Mouse (Mus musculus): Measurements from ENCODE around the gene Cd274.

Gene Cd274

DNA sequence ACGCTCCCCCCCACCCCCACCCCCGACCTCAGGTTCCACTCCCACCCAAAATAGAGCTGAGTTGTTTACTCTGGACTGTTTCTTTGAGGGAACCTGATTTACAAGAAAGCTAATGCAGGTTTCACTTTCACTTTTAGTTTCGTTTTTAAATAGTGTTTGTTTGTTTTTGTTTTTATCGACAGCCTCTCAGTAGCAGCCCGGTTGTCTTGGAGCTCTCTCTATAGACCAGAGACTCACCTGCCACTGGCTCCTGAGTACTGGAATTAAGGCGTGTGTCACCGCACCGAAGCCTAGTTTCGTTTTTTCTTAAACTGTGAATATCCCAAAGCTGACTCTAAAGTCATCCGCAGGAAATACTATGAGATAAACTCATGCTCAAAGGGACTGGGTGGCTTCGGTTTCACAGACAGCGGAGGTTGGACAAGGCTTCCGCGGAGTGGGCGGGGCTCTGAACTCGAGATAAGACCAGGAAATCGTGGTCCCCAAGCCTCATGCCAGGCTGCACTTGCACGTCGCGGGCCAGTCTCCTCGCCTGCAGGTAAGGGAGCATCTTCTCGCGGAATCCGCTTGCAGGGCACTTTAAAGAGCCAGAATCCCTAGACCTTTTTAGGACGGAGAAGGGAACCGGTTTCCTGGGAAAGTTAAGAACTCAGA, at the start of gene Cd274, which contains the start of gene Plgrkt:
TSS of gene Cd274 (plus strand) at position 487 of the 654 bp plus-strand sequence.
TSS of gene Plgrkt (minus strand) at position 422 of the 654 bp plus-strand sequence.
- peak; percentile 81 to 89 for DNase-seq

DNA sequence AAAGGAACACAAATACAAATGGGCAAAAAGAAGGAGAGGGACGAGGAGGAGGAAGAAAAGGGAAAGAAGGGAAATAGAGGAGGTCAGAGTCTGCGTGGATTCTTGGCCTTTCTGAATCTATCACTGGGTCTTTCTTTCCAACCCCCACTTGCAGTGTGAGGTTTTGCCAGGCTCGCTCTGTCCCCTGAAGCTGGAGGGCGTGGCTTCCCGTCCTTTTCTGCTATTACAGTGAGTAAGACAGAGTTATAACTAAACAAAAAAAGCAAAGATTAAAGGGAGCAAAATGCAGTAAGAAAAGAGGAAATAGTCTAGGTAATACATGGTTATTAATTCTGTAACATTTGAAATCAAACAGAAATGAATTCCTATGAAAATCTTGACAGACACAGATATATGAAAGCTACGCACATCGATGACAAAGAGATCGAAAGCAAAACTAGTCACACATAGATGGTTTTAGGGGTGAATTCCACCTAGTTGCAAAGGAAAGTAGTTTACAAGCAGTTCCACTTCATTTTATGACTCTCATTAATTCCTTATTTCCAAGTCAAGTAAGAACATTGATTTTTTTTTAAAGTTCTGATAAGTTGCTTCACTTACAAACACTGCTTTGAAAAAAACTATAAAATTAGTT, 43.7 kb upstream of the Cd274 start:
- no peak for DNase-seq

DNA sequence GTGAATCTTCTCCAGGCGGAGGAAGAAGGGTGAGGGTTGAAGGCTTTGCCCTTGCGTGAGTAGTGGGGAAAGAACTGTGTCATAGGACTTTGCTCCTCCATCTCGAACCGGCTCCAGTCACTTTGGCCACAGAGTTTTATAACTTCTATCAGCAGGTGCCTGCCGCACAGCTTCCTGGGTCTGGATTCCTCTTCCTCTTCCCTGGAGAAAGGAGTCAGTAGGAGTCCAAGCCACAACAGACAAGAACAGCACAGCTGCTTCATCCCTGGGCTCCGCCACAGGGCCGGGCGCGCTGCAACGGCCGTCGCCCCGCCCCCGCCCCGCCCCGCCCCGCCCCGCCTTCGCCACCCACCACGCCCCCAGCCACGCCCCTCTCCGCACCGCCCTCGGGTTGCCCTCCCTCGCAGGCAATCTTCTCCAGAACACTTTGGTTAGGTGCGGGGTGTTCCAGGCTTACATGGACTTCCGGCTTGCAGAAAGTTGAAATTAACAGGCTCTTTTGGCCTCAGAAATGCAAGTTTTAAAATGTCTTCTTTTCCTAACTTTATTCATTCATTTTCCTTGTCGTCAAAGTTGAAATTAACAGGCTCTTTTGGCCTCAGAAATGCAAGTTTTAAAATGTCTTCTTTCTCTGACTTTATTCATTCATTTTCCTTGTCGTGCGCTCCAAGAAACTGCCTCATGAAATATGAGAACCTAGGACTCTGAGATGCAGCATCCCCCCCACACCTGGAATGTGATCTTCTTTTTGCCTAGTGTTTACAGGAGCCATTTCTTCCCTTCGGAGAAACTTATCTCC, 42.0 kb upstream of the Cd274 start, which contains the start of gene Insl6:
TSS of gene Insl6 (minus strand) at position 304 of the 799 bp plus-strand sequence.
- DNase-seq: peak; percentile 86 to 90

DNA sequence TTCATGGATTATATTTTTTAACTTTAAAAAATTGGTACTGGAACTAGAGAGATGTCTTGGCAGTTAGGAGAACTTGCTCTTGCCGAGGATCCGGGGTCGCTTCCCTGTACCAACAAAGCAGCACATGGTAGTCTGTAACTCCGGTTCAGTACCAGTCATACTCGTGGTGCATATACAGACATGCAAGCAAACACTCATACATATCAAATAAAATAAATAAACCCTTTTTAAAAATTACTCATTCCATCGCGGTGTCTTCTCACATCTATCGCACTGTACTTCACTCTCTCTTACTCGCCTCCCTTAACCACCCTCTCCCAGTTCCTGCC, 41.4 kb upstream of the Cd274 start:
- DNase-seq: peak in 1 of 2 experiments; percentile 6

DNA sequence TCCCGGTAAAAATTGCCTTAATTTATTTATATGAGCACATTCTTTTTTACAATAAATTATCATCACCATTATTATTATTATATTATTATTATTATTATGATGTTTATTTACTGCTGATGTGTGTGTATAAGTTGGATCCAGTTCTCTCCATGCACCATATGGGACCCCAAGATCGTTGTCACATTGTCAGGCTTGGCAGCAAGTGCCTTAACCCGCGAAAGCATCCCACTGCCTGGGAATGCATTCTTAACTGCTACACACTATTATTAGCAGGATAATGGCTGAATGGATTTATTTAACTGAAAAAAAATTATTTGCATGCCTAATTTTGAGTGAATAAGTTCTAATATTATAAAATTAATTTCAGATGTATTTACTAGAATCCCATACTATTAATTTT, 40.9 kb upstream of the Cd274 start:
- DNase-seq: no peak

DNA sequence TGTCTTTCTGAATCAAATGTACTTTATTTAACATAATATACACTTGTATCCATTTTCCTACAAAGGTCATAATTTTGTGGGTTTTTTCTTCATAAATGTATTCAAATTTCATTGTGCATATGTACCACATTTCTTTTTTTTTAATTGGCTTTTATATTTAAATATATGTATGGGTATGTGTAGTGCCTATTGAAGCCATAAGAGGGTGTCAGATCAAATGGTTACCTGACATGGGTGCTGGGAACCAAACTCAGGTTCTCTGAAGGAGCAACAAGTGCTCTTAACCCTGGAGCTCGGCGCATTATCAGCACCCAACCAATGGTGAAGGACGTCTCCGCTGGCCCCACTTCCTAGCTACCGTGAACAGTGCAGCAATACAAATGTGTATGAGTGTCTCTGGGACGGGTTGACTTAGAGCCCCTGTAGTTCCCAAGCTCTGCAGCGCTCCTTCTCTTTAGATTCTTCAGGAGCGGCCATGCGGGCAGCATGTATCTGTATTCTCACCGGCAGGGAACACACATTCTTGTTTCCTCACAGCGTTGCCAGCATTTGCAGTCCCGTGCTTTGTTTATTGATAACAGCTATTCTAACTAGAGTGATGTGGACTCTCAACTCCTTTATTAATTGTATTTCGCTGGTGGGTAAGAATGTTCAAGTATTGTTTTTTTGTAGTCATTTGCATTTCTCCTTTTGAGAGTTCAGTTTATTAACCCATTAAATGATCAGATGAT, 40.3 kb upstream of the Cd274 start:
- no peak for DNase-seq

DNA sequence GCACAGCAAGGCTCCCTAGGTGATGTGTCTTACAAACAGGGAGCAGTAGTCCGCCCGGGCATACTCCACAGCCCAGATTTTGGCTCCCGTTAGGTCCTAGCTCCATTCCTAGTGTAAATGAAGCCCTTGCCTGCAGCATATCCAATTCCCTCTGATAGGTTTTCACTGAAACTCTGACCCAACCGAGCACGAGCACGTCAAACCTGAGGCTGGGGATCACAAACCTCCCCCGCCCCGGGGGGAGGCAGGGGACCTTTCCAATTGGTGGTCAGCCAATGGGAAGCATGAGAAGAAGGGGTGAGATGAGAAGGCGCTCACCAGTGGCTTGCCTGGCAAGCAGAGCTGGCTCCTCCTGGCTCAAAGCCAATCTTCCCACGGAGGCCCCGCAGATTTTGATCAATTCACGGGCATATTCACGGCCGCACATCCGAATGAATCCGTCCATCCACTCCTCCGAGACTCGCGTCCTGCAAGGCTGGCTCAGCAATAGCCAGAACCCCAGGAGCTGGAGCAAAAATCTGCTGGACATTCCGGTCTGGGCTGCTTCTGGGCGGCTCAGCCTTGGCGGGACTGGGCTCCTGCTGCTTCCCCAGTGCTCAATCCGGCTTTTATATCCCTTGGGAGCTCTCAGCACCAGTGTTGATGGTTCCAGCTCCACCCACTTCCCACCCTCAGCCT, 33.0 kb upstream of the Cd274 start, which contains the start of gene Rln1:
TSS of gene Rln1 (minus strand) at position 603 of the 678 bp plus-strand sequence.
- peak; percentile 60 to 66 for DNase-seq

DNA sequence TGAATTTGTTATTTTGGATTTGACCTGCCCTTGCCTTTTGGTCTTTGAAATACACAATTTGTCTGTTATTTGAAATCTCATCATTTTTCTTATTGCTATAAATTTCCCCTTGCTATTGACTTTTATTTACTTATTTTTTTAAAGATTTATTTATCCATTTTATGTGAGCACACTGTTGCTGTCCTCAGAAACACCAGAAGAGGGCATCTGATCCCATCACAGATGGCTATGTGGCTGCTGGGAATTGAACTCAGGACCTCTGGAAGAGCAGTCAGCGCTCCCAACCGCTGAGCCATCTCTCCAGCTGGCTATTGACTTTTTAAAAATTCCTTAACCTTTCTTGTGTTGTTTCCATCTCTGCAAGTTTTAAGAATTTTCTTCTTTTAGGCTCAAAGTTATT, 30.6 kb upstream of the Cd274 start:
- no peak for DNase-seq

DNA sequence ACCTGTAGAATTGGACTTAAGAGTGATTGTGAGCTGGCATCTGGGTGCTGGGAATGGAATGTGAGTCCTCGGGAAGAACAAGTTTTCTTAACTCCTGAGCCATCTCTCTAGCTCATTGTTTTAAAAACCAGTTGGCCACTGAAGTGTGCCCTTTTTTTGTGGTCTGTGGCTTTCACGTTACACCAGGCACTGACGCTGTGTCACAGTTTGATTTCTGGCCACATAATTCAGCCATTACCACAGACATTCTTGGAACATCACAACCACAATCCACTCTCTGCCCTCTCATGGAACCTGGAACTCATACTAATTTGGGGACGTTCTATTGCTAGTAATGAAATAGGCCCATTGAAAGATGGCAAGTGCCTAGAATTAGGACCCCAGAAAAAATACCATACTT, 26.2 kb upstream of the Cd274 start:
- DNase-seq: no peak

DNA sequence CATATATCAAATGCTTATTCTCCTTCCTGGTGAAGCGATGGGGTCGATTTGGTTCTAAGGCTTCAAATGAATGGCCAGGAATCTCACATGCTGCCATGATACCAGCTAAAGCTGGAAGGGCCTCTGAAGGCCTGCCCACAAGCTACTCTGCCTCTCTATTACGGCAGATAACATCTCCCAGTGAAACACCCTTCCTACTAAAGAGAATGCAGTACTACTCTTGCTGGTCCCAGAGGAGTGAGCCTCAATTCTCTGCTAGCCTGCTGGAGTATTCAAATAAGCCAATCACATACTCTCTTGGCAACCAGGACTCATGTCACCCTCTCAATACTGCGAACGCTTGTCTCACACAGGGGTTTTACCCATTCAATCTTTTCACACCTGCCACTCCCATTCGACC, 25.0 kb upstream of the Cd274 start:
- no peak for DNase-seq

DNA sequence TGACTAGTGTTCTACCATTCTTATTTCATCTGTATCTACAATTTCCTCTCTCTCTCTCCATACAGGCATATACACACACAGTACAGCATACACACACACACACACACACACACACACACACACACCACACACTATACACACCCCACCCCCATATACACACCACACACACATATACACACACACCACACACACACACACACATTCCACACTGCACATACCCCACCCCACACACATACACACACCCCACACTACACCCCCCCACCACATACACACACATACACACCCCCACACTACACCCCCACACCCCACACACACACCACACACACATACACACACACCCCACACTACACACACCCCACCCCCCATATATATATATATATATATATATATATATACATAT, 22.4 kb upstream of the Cd274 start:
- no peak for DNase-seq

DNA sequence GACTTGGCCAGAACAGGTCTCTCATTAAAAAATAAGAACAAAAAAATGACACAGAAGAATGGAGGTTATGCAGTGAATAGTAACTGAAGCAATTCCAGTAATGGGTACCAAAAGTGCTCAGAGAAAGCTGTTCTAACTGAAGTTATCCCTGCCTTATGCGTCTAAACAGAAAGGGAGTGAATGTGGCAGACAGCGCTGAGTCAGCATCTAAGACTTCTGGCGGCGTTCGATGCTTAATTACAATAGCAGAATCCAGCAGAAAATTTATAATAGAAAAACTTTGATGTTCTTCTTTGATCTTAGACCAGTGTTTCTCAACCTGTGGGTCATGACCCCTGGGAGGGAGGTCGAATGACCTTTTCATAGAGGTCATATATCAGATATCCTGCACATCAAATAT, 21.6 kb upstream of the Cd274 start:
- no peak for DNase-seq

DNA sequence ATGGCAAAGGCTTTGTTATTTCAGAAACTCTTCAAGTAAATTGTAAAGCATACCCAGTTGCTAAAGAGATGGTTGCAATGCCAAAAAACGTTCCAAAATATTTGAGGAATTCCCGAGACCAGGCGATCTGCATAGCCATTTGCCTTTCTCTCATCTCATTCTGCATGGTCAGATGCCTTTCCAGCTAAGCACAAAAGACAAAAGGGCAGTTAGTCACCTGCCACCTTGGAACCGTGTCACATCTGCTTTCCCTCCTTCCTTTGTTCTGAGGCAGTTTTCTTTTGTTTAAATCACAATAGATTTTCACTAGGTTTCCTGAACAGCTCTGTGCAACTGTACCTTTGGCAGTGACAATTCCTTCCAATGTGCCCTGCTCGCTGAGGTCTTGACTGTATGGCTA, 16.3 kb upstream of the Cd274 start:
- DNase-seq: no peak

DNA sequence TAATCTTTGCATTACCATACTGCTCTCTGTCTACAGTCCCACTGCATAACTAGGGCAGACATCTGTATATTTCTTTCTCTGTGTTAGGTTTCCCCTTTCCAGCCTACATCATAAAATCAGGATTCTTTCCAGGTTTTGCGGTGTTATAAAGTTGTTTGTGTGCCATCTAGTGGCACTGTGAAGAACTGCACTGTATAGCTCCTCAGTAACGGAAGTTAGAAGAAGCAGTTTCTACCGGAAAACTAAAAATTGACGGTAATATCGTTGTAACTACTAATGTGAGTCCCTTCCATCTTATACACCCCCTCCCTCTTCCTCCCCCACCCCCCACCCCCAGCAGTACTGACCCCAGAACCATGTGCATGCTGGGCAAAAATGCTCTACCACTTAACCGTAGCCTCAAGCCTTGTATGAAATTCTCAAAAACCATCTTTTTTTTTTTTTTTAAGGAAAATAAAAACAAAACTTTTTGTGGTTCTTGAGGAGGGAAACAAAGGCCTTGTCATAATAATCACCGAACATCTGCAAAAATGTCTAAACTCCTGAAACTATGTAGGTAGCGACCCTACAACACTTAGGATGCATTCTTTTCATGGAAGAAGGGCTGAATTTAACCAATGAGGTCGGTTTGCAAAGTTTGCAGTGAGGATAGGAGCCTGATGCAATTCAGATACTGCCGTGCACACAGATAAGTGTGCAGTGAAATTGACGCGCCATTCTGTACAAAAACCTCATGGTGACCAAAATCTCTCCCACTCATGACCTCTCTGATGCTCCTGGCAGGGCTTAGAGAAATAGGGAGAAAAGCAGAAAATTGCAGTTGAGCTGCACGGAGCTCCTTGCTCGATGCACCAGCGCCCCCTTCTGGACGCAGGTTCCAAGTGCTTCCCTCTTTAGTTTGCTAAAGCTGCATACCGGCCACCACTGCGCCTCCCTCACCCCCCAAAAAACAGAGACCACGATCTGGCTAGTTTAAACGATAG, 12.1 kb upstream of the Cd274 start:
- DNase-seq: peak; percentile 96 to 97

DNA sequence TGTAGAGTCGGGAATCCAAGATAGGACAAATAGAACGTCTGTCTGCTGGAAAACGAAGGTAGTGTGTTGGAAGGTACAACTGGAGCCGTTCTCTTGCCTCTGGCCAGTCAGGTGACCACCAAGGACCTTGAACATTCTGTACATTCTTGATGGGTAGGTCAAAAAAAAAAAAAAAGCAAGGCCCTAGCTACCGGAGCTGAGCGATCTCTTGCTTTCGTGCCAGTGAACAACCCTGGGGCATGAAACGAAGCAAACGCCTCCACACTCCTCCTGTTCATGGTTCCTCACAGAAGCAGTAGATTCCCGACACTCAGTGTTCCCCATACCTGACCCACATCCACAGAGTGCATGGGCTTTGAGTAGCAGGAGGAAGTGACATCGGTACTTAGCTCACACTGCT, 11.0 kb upstream of the Cd274 start:
- peak in 1 of 2 experiments; percentile 12 for DNase-seq

DNA sequence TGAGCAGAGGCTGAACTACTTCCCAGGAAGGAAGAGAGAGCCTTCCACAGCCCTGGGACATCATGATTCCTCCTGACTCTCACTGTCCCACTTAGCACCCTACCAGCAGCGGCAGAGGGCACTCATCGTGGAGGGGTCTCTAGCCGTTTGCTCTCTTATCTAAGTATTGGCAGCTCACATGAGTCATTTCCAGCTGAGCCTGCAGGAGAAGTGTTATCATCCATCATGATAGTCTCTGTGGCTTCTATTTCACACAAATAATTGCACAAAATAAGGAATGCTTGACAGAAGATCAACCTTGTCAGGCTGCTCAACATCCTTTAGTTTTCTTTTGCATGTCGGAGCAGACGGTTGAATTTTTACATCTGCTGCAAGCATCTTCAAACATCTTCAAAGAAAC, 7.0 kb upstream of the Cd274 start:
- no peak for DNase-seq

DNA sequence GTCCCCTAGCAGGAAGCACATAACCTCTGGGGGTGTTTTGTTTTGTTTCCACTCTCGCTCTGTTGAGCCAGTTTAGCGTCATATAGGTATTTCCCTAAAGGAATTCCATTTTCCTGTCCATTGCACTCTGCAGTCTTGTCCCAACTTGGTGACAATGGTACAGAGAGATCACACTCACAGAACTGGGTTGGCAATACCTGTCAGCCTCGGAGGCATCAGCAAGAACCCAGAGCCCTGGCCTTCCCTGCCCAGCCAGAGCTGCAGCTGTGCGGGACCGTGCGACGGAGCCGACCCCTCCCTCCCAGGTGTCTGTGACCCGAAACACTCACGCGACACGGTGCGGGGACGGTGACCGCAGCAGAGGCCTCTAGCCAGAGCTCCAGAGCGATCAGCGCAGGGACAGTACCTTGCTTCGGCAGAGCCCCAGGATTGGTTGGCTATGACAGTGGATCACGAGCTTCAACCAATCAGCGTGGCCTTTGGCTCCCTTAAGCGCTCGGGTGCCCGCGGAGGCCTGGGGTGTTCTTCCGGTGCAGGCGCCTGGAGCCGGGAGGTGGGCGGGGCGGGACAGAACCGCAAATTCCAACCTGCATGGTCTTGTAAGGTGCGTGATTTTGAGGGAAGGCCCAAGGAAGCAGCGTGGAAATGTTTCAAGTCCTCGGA, 5.7 kb upstream of the Cd274 start:
- DNase-seq: peak; percentile 88 to 94

DNA sequence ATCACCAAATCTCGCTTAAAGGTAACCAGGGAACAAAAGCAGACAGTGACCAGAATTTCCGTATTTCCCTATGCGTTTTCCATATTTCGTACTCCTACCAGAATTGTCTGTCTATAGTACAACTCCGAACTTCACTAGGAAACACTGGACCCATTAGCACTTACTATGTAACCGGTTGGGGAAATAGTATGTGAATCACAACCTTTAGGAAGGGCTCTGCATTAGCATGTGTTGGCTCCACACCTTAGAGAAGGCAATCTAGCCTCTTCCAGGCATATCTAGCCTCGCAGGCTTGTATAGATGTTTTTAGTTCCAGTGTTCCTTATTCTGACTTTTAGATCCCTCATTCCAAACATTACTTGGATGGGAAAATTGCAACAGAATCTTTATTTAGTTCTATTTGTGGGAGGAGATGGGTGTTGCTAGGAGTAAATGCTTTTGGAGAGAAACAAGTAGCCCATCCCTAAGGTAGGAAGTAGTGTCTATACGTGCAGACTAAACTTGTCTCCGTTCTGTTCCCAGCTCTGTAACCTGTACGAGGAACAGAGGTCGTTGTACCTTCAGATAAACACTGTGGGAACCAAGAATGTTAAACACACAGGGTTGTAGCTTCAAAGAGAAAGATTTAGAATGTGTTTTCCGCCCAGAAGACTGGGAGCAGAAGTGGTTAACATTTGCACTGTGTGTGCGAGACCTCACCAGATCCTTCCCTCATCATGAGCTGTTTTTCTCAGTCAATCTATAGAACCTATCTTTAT, 4.9 kb upstream of the Cd274 start:
- DNase-seq: no peak

DNA sequence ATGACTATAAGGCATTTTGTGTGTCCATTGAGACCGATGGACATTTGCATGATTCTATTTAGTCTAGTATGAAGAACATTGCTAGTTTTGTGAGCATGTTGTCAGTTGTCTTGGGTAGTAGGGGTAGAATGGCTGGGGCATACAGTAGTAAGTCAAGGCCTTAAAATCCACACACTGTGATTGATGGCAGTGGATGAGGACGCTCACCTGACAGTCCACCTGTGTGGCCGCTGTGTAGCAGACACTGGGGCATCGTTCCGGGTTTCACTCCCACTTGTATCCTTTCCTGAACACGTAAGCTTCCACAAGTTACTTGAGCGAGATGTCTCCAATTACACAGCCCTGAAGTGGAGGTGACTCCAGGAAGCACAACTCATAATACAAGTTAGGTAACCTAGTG, 3.7 kb upstream of the Cd274 start:
- no peak for DNase-seq

DNA sequence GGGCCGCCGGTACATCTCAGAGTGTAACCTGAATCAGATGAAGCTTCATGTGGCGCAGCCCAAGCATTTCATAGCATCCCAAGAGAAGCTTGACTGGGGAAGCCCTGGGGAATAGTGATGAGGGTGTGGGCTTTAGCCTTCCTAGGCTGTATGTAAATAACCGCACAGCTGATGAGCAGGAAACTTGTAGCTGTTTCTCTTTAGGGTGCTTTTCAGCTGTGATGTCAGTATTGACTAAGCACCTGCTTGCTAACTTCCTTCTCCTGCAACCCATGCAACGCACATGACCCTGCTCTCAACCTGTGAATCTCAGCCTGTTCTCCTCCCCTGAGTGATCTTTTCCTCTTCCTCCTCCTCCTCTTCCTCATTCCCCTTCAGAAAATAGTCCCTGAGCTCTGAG, 3.2 kb upstream of the Cd274 start:
- no peak for DNase-seq
